Mouse (Mus musculus): Measurements from ENCODE around the gene Ylpm1.

Gene Ylpm1

DNA sequence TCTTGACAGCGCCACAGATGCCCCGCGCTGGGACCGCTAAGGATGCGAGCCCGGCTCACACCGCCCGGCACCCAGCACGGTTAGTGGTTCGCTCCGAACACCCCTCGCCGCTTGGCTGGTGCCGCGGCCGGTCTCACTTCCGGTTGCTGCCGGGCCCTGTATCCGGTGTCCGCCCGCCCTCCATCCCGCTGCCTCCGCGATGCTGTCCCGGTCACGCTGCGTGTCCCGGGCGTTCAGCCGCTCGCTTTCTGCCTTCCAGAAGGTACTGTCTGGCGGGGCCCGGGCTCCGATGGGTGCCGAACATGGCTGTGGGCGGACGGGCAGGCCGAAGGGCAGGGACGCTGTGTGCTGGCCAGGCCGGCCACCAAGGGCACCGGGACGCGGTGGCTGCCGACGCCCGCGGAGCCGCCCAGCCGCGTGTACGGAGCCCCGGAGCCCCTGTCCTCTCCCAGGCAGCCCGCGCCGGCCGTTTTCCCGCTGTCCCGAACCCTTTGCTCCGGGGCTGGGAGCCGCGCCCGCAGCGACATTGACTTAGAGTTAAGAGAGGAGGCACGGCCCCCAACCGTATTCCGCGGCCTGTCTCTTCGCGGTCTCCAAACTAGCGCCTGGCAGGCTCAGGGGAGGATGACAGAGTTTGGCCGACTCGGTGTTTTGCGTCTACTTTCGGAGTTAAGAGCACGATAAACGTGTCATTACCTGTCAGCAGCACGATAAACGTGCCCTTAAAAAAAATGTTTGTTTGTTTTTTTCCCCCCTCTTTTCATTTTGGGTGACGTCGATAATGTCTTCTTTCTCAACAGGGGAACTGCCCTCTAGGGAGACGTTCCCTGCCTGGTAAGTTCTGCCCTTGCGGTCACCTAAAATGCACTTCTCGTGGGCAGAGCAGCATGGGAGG lies 114.8 kb downstream of the Ylpm1 start, which contains the start of the genes Prox2 and Dlst:
Gene Prox2, minus strand, starts transcription at position 62 of the 895 bp plus-strand sequence.
Gene Dlst, plus strand, starts transcription at position 136 of the 895 bp plus-strand sequence.
- DNase-seq: peak; percentile 94 to 95

GRCm38 (mm10) chr12:85112550-85113251 lies 116.6 kb downstream of the Ylpm1 start:
- DNase-seq: no peak

GRCm38 (mm10) chr12:85113337-85113736 lies 117.2 kb downstream of the Ylpm1 start:
- DNase-seq: no peak

- DNase-seq: no peak
Observed at GRCm38 (mm10) chr12:85113917-85114316, 117.8 kb downstream of the Ylpm1 start.

- DNase-seq: no peak
Observed at GRCm38 (mm10) chr12:85115678-85116077, 119.6 kb downstream of the Ylpm1 start.
